Mouse (Mus musculus) ovary, postnatal 10 days (tissue): ENCODE results near the gene Dmrt2.

Experiments
- DNase-seq: peaks from one replicate; pipeline ENCODE4 v3.0.0; 2022; ENCODE audit warnings: low spot score

The Dmrt2 gene

DNA sequence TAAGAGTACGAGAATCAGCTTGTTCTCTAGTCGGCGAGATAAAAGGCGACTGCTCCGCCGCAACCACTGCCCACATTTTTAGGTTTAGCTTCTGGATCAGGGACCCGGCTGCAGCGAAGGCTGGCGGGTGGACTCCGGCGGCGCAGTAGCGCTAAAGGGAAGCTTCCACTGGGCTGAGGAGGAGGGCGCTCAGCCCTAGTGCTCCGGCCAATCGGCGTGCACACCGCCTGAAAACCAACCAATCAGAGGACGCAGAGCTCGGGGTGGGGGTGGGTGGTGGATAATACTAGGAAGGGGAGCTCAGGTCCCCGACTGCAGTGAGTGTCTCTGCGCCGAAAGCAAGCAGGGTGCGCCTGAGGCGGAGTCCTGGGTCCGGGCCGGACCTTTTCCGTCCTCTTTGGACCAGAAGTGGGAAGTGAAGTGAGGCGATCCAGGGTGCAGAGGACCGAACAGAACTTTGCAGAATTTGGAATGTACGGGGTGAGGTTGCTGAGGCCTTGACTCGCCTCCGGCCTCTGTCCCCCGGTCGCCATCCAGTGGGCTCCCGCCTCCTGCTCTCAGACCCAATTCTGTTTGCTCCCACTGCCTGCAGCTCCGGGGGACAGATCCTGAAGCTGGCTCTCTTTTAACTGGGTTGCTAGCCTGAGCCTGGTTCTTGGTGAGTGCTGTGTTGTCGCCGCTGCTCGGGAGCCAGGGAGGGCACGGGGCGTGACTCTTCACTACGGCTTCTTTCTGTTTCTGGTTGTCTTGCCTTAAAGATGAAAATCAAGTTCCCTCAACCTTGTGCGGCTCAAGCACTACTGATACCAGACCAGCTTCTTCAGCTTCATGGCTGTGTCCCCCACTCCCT lies at the start of gene Dmrt2:
Dmrt2 (plus strand) TSS at position 311 of the 850 bp plus-strand sequence.
- DNase-seq, result peak; percentile 54

DNA sequence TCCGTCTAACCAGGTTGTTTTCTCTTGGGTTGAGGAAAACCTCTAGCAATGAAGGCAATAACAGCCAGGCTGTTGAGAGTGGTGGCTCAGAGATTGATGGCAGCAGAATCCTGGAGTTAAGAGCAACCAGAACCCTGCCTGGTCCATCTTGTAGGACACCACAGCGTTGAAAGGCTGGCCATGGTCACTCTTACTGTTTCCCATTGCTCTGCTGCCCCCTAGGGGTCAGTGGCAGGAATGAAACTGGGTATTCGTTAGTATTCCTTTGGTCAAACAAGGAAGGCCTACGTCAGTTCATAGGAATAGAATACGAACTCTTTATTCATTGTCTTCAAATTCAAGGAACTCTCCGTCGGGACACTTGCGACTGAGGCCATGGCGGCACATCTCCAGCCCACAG lies 43.7 kb upstream of the Dmrt2 start:
- DNase-seq, result no peak

DNA sequence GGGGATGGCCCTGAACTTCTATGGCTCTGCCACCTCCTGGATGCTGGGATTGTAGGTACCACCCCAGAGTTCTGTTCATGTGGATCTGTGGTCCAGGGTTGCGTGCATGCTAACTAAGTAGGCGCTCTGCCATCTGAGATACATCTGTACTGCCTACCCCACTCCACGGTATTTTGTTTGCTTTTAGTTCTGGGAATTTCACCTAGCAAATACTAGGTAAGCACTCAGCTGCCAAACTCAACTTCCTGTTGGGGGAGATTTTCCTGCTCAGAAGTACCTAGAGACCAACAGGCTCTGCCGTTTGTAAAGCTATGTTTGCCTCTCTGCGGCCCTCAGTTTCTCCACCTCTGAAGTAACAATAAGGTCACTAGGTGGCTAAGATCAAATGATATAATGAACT lies 37.1 kb upstream of the Dmrt2 start:
- no peak for DNase-seq

DNA sequence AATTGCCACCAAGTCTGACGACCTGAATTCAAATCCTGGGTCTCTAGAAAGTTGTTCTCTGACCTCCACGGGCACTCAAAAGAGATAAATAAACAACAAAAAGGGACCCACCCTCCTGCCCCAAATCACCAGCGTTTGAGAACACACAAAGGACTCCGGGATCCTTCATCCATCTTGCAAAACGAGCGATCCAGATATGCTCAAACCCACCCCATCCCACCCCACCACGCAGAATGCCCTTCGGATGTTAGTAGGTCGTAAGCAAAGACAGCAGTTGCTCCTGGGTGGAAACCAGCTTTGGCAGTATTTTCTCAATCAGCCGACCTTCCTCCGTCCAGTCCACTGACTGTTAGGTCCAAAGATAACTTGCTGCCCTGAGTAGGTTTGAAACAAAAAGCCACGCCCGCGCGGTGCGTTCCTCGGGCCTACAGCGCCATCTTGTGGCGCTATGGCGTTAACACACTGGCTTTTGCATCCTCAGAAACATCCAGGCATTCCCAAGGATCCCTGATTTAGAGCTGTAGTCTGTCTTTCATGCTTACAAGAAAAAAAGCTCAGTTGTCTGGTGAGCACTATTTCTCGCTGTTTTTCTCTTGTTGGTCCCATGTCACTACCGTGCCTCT lies 36.5 kb upstream of the Dmrt2 start:
- peak; percentile 33 for DNase-seq

DNA sequence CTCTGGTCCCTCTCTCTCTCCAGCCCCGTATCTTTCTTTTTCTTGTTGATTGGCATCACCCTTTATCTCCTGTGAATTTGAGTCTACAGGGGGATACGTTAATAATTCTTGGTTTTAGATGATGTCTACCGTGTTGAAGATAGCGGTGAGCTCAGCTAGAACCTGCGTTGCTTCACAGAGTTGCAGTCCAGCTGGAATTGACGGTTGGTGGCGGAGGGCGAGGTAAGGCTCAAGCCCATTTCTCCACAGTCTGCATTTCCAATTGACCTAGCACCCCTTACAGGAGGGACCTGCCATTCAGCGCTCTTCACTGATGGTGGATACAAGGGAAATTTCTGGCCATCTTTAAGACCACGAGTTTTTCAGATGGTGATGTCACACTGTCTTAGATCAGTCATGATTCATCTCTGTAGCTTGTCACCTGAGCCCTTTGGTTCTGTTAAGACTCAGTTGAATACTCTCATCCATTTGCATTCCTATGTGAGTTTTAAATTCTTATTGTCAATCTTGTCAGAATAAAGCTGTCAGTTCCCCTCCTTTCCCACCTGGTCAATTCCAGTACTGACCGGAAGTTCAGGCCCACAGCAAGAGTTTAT lies 33.3 kb upstream of the Dmrt2 start:
- DNase-seq, result no peak

DNA sequence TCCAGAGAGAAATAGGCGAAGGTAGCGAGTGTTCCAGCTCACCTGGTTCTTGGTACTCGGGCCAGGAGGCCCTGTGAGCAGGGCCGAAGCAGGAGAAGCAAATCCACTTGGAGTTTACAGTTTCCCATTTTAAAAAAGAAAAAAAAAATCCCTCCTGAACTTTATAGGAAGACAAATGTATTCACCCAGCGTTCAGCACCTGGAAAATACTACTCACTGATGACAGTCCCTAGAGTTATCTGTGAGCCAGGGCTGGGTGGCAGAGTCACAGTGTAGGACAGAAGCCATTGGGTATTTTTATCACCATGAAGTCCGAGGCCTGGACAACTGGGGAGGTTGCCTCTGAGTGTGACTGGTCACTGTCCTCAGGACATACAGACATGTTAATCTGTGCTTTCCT lies 30.4 kb upstream of the Dmrt2 start:
- DNase-seq, result no peak

DNA sequence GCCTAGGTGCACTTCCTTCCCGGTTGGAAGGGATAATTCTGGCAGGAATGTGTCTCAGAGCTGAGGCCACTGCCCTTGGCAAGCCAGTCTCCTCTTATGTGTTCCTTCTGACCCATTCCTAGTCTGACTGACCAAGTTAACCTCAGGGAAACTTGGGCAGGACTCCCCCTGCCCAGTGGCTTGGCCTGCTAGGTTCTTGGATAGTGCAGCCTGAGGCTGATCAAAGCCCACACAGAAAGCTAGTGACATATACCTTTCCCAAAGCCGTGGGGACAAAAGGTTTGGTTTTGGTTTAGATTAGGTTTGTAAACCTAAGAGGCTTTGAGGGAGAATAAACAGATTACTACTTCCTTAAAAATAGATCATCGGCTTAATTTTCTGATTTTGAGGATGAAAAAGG lies 25.1 kb upstream of the Dmrt2 start:
- DNase-seq, result no peak

DNA sequence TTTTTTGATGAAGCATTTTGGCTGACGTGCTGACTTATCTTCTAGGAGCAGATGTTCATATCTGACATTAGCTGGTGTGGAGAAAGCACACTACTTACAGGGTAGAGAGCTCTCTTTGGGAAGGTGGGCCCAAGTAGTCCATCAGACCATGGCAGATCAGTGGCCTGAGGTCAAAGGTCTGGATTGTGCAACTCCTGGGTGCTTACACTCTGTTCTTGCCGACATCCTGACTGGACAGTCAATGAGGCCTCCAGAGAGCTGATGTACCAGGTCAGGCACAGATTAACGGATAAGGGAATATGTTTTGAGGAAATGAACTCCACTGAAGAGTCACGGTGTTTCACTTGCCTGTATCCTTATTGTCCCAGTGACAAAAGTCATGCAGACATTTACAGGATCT lies 23.5 kb upstream of the Dmrt2 start:
- DNase-seq, result no peak

DNA sequence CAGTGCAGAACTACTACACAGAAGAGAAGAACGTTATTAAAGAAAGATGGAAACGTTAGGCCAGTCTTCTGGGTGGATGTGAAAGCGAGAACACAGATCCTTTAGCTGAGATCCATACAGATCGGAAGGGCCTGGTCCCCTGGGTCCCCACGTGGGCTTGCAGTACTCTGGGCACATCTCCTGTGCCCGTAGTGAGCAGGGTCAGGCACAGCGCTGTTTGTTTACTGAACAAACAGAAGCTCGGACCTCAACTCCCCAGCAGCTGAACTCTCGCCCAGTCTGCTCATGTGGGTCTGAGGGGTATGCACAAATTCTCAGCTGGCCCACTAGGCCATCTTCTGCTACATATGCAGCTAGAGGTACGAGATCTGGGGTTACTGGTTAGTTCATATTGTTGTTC lies 21.7 kb upstream of the Dmrt2 start:
- DNase-seq, result no peak

DNA sequence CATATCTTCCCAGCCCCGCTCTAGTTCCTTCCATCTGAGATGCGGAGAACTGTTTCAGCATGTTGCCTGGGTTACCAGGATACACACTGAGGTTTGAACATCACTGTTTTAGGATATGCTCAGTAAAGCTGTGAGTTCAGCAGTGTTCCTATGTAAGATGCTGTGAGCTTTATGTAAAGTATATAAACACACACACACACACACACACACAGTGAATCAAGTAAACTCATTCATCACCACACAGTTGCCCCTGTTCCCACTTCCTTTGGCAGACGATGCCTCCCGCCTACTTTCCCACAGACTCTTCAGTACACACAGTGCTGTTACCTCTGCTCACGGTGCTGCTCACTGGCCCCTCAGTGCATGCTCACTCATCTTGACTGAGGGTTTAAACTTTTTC lies 19.7 kb upstream of the Dmrt2 start:
- no peak for DNase-seq

DNA sequence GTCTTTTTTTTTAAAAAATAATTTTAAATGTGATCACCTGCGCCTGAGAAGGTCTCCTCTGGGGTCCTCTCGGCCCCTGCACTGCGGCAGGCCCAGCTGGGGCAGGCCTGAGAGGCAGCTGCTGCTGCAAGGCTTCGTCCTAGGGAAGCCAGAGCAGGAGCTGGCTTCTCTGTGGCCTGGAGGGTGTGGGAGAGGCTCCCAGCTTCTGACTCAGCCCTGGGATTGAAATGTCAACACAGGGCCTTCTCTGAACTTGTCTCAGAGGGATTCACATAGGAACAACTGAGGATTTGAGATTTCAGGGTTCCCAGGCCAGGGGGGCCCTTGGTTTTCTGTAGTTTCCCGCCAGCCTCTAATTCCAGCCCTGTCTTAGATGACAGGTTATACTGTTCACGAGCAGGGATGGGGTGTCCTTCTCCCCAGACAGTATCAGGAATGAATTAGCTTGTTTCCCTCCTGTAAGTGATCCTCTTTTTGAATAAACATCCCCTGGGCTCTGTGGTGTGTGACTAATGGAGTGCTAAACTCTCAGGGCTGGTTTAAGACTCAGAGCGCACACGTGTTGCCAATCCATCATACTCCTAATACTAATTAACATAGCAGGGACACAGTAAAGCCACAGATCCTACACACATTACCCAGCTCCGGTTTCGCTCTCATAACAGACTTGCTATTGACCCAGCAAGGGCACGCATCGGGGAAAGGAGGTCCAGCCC lies 18.0 kb upstream of the Dmrt2 start:
- DNase-seq, result no peak

DNA sequence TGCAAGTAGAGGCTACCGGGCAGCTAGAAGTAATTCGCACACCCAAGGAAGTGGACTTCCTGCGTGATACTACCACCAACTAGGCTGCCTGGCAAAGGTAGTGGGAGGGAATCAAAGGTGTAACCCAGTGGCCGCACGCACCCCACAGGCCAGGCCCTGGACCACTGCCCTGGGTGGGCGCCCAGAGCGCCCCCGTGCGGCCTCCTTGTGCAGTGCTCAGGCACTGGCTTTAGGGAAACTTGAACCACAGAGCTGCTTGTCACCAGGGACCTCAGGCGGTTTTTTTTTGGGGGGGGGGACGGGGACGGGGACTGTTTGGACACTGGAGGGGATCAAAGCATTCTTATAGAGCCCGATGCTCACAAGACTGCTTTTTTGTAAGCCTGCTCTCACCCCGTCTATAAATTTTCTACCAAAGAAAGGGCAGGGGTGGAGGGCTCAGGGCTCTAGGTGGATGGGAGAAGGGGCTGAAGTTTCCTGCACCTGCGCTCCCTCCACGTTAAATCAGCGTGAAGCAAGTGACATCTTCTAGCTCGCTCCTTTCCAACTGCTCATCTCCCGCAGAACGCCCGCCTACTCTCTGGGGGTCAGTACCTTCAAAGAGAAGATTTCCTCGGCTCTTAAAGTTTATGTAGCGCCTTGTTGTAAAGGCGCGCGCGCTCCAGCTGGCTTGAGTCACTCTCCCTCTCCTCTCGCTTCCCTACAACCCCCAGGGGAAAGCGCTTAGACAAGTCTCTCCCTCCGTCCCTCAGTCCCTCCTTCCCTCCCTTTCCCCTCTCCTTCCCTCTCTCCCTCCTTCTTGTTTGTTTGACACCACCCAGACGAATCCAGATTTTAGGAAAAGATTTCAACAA lies 6.5 kb upstream of the Dmrt2 start:
- no peak for DNase-seq

DNA sequence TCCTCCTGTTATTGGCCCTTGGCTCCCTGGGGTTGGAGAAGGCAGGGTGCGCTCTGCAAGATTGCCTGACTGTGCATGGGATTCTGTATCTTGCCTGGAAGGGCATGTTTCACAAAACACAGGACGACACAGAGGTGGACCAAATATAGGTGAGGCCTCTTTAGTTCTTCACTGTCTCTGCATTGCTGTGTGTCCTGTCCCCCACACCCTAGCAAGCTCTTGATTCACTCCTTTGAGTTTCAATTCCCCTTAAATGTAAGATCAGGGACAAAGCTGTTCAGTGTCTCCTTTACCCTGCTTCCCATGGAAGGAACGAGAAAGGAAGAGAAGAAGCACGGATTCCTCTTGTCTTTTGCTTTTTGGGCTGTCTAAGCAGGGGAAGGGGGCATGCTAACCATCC lies 4.4 kb upstream of the Dmrt2 start:
- DNase-seq, result no peak

DNA sequence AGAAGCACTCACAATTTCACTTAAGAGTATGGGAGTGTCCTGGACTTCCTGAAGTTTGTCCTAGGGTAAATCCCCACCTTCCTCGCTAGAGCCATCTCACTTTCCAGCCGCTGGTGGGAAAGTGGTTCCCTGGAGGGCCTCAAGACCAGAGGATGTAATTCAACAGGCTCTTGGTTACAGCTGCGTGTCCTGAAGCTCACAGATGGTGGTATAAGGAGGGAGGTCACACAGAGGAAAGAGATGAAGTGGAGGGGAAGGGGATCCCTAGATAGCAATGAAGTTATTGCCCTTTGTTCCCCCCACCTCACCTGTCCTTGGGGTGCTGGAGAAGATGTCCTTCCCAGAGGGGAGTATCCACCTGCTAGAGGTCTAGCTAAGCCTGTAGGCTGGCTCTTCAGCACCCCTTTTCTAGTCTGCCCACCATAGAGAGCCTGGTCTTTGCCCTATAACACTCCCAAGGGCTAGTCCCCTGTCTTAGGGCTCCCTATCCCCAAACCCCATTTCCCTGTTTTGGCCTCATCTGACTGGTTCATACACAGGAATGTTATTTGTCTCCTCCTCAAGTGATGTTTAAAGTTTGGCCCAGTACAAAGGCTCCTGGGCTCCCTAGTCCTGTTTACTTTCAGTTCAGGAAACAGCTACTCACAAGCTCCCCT lies 2.5 kb upstream of the Dmrt2 start:
- DNase-seq, result no peak

DNA sequence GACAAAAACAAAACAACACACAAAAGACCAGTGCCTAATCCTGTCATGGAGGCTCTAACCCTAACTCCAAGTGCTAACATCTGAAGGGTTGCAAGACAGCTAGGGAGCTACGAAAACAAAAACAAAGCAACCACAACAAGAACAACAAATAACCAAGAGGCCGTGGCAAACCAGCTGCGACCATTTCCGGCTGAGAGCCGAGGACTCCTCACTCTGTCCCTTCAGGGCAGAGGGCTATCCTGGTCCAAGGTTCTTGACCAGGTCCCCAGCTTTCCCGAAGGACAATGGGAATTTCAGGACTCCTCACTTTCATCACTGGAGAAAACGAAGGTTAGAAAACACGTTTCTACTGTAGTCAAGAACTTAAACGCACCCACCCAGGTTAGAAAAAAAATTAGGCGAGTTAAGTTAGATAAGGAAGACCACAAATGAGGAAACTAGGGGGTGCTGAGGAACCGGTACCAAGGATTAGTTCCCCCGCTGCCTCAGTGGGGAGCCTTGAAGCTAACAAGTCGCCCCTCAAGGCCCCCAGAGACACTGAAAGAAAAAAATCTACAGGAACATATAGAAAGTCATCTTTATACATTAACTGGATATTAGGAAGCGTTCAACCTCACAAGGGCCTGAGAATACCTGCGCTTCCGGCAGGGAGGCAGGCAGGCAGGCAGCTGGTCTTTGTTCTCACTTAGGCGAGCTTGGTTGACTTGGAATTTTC lies 1.5 kb upstream of the Dmrt2 start:
- no peak for DNase-seq

DNA sequence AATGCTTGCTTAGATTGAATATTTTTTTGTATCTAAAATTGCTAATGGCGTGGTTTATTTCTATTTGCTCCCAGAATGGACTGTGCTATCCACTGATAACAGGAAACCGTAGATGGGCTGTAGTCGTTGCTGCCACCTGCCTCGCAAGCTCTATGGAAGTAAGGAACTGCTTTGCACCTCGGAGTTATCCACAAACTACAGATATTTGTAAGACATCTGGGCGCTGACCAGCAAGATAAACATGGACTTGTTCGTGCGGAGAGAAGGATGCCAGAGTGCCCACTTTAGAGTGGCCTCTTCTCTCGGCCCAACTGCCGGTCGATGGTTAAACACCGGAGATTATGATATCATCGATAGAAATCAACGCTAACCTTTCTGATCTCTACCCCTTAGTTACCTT lies 530 bp upstream of the Dmrt2 start:
- DNase-seq, result no peak

DNA sequence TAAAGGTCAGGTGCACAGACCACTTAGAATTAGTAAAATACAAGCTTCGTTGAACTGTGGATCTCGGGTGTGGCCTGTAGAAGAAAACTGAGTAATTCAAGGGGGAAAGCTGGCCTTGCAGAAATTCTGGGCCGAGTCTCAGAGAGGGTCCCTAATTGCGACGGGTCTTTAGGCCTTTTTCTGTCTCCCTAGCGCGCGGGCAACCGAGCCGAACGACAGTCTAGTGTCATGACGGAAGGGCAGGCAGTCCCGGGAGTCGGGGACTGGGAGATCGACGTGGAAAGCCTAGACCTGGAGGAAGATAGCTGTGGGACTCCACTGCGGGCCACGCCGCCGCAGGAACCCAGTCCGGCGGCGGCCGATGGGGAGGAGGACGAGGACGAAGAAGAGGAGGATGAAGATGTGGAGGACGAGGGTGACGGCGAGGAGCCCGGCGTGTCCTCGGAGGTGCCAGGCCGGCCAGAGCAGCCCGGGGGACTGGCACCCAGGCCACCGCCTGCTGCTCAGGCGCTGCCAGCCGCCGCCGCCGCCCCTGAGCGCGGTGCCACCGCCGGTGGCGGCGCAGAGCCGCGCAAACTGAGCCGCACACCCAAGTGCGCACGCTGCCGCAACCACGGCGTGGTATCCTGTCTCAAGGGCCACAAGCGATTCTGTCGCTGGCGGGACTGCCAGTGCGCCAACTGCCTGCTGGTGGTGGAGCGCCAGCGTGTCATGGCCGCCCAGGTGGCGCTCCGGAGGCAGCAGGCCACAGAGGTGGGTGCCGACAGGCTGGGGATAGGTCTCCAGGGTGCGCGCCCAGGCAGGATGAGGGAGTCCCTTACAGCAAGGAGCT lies 1.2 kb downstream of the Dmrt2 start:
- DNase-seq, result no peak

DNA sequence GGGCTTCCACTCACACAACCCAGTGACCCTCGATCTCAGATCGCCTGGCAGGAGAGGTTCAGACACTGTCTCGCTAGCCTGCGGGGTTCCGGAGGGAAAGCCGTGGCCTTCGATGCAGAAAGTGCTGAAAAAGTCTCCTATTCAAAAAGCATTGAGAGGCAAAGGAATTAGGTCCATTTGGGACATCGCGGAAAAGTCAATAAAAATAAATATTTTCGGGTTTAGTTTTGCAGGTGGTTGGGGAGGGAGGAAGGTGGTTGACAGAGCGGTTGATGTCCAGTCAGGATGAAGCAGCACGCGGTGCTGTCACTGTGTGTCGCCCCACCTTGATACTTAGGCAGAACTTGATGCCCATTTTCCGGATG lies 1.8 kb downstream of the Dmrt2 start:
- no peak for DNase-seq

DNA sequence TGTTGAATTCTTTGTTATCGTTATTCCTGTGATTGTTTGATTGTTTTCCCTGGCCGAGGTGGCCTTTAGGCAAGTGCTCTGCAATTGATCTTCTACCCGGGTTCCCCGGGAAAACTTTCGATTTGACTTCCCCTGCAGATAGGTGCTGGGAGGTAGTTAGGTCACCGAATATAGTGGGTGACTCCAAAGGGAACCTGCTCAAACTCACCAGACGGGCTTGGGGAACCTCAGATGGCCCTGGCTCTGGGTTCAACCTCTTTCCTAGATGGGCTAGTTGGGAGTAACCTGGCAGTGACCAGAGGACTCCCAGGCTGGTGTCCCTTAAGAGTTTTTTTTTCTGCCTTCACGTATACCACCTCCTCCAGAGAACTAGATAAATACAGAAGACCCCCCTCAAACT lies 2.5 kb downstream of the Dmrt2 start:
- no peak for DNase-seq
